Mouse (Mus musculus) myocyte (in vitro differentiated cells): ENCODE results near the gene Aptx.

Experiments
- E2F4 ChIP-seq: IDR thresholded peaks from one replicate; pipeline ENCODE4 v1.6.1; 2011; ENCODE audit warnings: mild to moderate bottlenecking, control low read depth, moderate library complexity; ENCODE audit not compliant: insufficient read depth
- POLR2A ChIP-seq: IDR thresholded peaks from one replicate; pipeline ENCODE4 v1.6.1; 2011; ENCODE audit warnings: low read depth, mild to moderate bottlenecking, control low read depth, moderate library complexity; ENCODE audit not compliant: insufficient read length
- TCF12 ChIP-seq: IDR thresholded peaks from one replicate; pipeline ENCODE4 v1.6.1; 2011; ENCODE audit warnings: mild to moderate bottlenecking, control low read depth; ENCODE audit not compliant: poor library complexity, insufficient read depth, severe bottlenecking
- TCF3 ChIP-seq: IDR thresholded peaks from one replicate; pipeline ENCODE4 v1.6.1; 2011; ENCODE audit warnings: low read depth, control low read depth; ENCODE audit not compliant: insufficient read length
- USF1 ChIP-seq: IDR thresholded peaks from one replicate; pipeline ENCODE4 v1.6.1; 2011; ENCODE audit warnings: low read depth, mild to moderate bottlenecking, control low read depth, moderate library complexity

GRCm38 (mm10) chr4:40681908-40682307, 21.1 kb downstream of the Aptx start:
- no peak for TF ChIP-seq USF1
- TF ChIP-seq TCF3 = no peak
- TF ChIP-seq POLR2A = no peak
- TF ChIP-seq TCF12 = no peak
- no peak for TF ChIP-seq E2F4
